Mouse (Mus musculus) hindbrain, embryonic 12.5 days (tissue): ENCODE measurements at regions not wholly inside any gene's neighbourhood (a gene's known extent, or its start where the extent isn't known, plus 50 kb on each side); places are given as distances from the start of the nearest gene placed in this dataset.
A peak's percentile ranks its signal among the peaks of the same experiment; 100 is the strongest.

ENCODE experiments used
- ATAC-seq: fragments of 200-750 bp; cut with Nextera tagmentation; 2 replicates; pipeline ENCODE4 v1.8.0; 2017; ENCODE audit warnings: moderate TSS enrichment; ENCODE audit not compliant: low FRiP score
- H3K27ac ChIP-seq: fragments of 300-500 bp; sonication (generic); 2 replicates; pipeline ENCODE4 v1.5.1; 2016; ENCODE audit warnings: mild to moderate bottlenecking
- H3K27me3 ChIP-seq: fragments of 300-500 bp; sonication (generic); 2 replicates; pipeline ENCODE4 v1.6.1; 2016; ENCODE audit warnings: mild to moderate bottlenecking
- H3K36me3 ChIP-seq: fragments of 300-500 bp; sonication (generic); 2 replicates; pipeline ENCODE4 v1.6.1; 2016; ENCODE audit warnings: mild to moderate bottlenecking
- H3K4me1 ChIP-seq: fragments of 300-500 bp; sonication (generic); 2 replicates; pipeline ENCODE4 v1.6.1; 2016
- H3K4me2 ChIP-seq: fragments of 300-500 bp; sonication (generic); replicated peaks from 2 replicates; pipeline ENCODE4 v1.6.1; 2016; ENCODE audit warnings: mild to moderate bottlenecking
- H3K4me3 ChIP-seq: fragments of 300-500 bp; sonication (generic); 2 replicates; pipeline ENCODE4 v1.5.1; 2016; ENCODE audit warnings: mild to moderate bottlenecking
- H3K9ac ChIP-seq: fragments of 300-500 bp; sonication (generic); 2 replicates; pipeline ENCODE4 v1.6.1; 2016; ENCODE audit warnings: mild to moderate bottlenecking, moderate library complexity
- H3K9me3 ChIP-seq: fragments of 300-500 bp; sonication (generic); replicated peaks from 2 replicates; pipeline ENCODE4 v1.6.1; 2016; ENCODE audit warnings: mild to moderate bottlenecking
- WGBS: fragments of 180-500 bp; shearing (Covaris S2); methylation state at CpG from one replicate; pipeline ENCODE4 v1.1.7; 2016; 5-methylcytosine and 5-hydroxymethylcytosine counted together

GRCm38 (mm10) chr3:39182646-39183045 is 295.9 kb downstream of the Fat4 start:
- Histone ChIP-seq H3K27me3 (no peaks in the 10 kb centered on the region), H3K36me3 (no peaks in the 10 kb centered on the region), H3K4me1 (no peaks in the 10 kb centered on the region), H3K9ac (no peak overlapping the region), H3K9me3 (peaks cover 20% of the 10 kb centered on the region; the same call in 1 of the 2 replicates), H3K27ac (no peak overlapping the region), H3K4me3 (no peak overlapping the region), H3K4me2 (no peak overlapping the region)
- 84% methylated on average over 3 of the region's 3 CpGs for WGBS
- no peak for ATAC-seq

DNA sequence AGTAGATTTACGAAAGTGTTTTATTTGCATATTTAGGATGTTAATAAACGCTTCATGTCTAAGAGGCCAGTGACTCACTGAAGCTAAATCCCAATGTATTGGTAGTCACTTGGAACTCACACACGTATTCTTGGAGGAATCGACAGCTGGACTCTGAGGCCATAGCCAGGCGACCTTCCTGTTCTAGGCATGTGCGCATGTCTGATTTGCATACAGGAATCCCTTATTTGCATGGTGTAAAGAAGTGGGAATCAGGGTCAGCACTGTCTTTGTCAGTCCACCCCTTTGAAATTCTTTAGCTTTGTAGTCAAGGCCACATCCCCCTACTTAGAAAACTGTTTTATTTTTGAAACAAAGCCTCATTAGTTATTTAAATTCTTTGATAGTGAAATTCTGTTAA is 308.4 kb downstream of the Fat4 start:
- Histone ChIP-seq H3K27ac (no peak overlapping the region), H3K4me1 (no peaks in the 10 kb centered on the region), H3K36me3 (no peaks in the 10 kb centered on the region), H3K9ac (no peak overlapping the region), H3K9me3 (no peaks in the 10 kb centered on the region), H3K4me2 (no peak overlapping the region), H3K27me3 (no peaks in the 10 kb centered on the region), H3K4me3 (no peak overlapping the region)
- no peak for ATAC-seq
- 77% methylated on average over 6 of the region's 6 CpGs for WGBS

- ATAC-seq = no peak
- WGBS = 58% methylated on average over 7 of the region's 7 CpGs
- no peak overlapping the region for H3K9ac ChIP-seq
Measured at GRCm38 (mm10) chr3:39202662-39203061, 315.9 kb downstream of the Fat4 start.

DNA sequence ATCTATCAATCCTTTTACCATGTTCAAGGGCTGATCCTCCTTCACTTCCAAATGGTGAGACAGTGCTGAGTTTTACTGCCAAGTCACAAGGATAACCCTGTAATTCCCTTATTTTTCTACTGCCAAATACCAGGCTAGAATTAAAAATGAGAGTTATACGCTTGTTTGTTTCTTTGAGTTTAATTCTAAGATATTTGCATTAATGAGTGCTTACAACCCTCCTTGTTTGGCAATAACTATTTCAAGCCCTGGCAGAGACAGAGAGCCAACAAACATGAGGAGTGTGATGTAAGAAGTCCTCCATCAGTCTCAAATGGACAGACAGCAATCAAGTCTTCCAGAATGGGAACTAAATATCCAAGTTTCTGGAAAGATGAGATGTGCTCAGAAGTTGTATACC is 321.9 kb downstream of the Fat4 start:
- Histone ChIP-seq H3K4me3 (no peak overlapping the region), H3K4me2 (no peak overlapping the region), H3K4me1 (peaks cover 8% of the 10 kb centered on the region), H3K27me3 (no peaks in the 10 kb centered on the region), H3K9me3 (no peaks in the 10 kb centered on the region), H3K36me3 (no peaks in the 10 kb centered on the region), H3K27ac (no peak overlapping the region), H3K9ac (no peak overlapping the region)
- 90% methylated on average over 1 of the region's 1 CpGs for WGBS
- ATAC-seq = no peak

More at GRCm38 (mm10) chr3:39202662-39203061, 315.9 kb downstream of the Fat4 start:
- Histone ChIP-seq H3K27ac (peak overlapping the region; percentile 17; the same call in 1 of the 2 replicates), H3K9me3 (no peaks in the 10 kb centered on the region), H3K27me3 (no peaks in the 10 kb centered on the region), H3K4me1 (no peaks in the 10 kb centered on the region), H3K36me3 (no peaks in the 10 kb centered on the region), H3K4me2 (no peak overlapping the region), H3K4me3 (no peak overlapping the region)

GRCm38 (mm10) chr3:39209382-39210165 is 322.8 kb downstream of the Fat4 start:
- Histone ChIP-seq H3K9ac (no peak overlapping the region), H3K4me2 (no peak overlapping the region), H3K27me3 (no peaks in the 10 kb centered on the region), H3K4me1 (peaks cover 8% of the 10 kb centered on the region), H3K4me3 (no peak overlapping the region), H3K27ac (no peak overlapping the region; the same call in 1 of the 2 replicates), H3K36me3 (no peaks in the 10 kb centered on the region), H3K9me3 (no peaks in the 10 kb centered on the region)
- WGBS = 70% methylated on average over 8 of the region's 8 CpGs
- ATAC-seq = no peak

DNA sequence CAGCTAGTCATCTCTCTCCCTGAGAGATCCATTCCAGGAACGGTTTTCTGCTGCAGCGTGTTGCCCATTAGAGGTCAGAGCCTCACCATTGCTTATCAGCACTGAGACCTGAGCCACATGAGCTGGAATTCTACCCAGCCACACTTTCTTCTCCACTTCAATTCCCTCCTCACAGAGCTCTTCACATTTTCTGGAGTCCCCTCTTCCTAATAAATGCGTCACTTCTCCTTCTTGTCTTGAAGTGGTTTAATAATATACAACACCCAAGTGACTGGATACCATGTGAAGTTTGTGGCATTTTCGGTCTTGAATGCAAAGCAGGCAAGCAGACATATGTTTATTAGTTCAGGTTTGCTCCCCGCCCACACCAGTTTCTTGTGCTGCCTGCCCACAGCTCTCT is 324.9 kb downstream of the Fat4 start:
- peaks cover 8% of the 10 kb centered on the region for H3K4me1 ChIP-seq
- no peak overlapping the region for H3K9ac ChIP-seq
- no peaks in the 10 kb centered on the region for H3K9me3 ChIP-seq
- no peak for ATAC-seq
- H3K27me3 ChIP-seq = no peaks in the 10 kb centered on the region
- no peak overlapping the region for H3K4me3 ChIP-seq
- no peaks in the 10 kb centered on the region for H3K36me3 ChIP-seq
- 68% methylated on average over 5 of the region's 5 CpGs for WGBS
- H3K27ac ChIP-seq = no peak overlapping the region
- H3K4me2 ChIP-seq = no peak overlapping the region

- Histone ChIP-seq H3K27me3 (no peaks in the 10 kb centered on the region), H3K9me3 (no peaks in the 10 kb centered on the region), H3K36me3 (no peaks in the 10 kb centered on the region), H3K4me1 (peaks cover 9% of the 10 kb centered on the region), H3K27ac (peak overlapping the region; percentile 19; the same call in 1 of the 2 replicates), H3K4me2 (peak overlapping the region; percentile 34), H3K4me3 (no peak overlapping the region), H3K9ac (peak overlapping the region; percentile 10; the same call in 1 of the 2 replicates)
- WGBS = 22% methylated on average over 10 of the region's 10 CpGs
- ATAC-seq = peak; percentile 80
Measured at GRCm38 (mm10) chr3:39220011-39220706, 333.4 kb downstream of the Fat4 start.

DNA sequence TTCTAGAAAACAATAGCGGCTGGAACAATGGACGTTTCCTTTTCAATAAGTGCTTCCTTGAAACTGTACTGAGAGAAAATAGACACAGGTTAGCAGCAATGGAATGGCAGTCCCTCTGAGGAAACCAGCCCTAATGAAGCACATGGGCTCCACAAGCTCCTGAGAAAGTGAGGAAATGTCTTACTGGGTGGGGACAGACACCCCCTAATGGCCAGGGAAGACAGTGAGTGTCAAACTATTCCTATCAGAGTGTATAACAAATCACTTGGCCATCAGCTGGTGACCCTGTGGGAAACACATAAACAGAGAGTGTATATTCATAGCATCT is 333.9 kb downstream of the Fat4 start:
- 0 out of 2 replicates have a peak overlapping the region, but pooled peaks have one; percentile 34 for H3K4me2 ChIP-seq

DNA sequence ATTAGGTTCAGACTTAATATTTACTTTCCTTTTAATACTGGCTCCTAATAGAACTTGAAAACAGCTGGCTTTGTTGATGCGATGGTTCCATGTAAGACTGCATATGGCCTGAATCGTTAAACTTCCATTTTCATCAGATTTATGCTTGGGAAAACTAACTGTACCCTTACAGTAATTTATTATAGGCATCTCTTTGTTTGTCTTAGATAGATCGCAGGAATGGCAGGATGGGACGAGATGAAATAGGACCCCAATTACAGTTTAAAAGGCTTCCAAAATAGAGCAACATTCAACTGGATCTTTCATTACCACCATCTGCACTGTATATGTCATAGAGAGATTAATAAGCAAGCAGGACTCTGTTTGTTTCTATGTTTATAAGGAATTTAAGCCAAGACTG is 335.3 kb downstream of the Fat4 start:
- H3K4me3 ChIP-seq = no peak overlapping the region
- WGBS = 85% methylated on average over 4 of the region's 4 CpGs
- peaks cover 9% of the 10 kb centered on the region for H3K4me1 ChIP-seq
- H3K27me3 ChIP-seq = no peaks in the 10 kb centered on the region
- no peak overlapping the region for H3K9ac ChIP-seq
- H3K9me3 ChIP-seq = no peaks in the 10 kb centered on the region
- H3K4me2 ChIP-seq = no peak overlapping the region
- no peaks in the 10 kb centered on the region for H3K36me3 ChIP-seq
- no peak overlapping the region for H3K27ac ChIP-seq
- ATAC-seq = no peak

More for the DNA sequence above, 333.9 kb downstream of the Fat4 start:
- WGBS = 25% methylated on average over 2 of the region's 2 CpGs
- Histone ChIP-seq H3K9ac (no peak overlapping the region), H3K9me3 (no peaks in the 10 kb centered on the region), H3K27ac (no peak overlapping the region), H3K4me1 (peaks cover 9% of the 10 kb centered on the region), H3K36me3 (no peaks in the 10 kb centered on the region), H3K4me3 (no peak overlapping the region), H3K27me3 (no peaks in the 10 kb centered on the region)
- no peak for ATAC-seq

DNA sequence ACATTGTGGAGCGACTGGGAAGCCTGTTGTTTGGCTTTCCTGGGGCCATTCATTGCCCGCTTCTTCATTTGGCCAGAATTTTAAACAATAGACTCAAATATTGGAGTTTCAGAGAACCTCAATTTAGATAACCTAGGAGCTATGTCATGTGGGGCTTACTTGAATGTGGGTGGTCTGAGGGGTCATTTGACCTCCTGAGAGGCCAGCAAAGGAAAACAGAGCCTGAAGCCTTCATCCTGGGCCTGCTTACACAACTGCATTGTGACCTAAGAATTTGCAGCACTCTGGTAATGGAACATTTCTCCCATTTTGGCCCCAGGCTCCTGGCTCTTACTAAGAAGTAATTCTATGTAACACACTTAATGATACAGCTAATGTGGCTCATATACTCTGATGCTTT is 348.2 kb downstream of the Fat4 start:
- H3K36me3 ChIP-seq = no peaks in the 10 kb centered on the region
- H3K27me3 ChIP-seq = no peaks in the 10 kb centered on the region
- no peaks in the 10 kb centered on the region for H3K9me3 ChIP-seq
- WGBS = 66% methylated on average over 2 of the region's 2 CpGs
- no peak for ATAC-seq
- no peak overlapping the region for H3K27ac ChIP-seq
- H3K4me1 ChIP-seq = 0 out of 2 replicates have a peak, but pooled peaks cover under 1% of the 10 kb centered on the region
- H3K9ac ChIP-seq = no peak overlapping the region
- H3K4me2 ChIP-seq = no peak overlapping the region
- no peak overlapping the region for H3K4me3 ChIP-seq

- H3K27me3 ChIP-seq = no peaks in the 10 kb centered on the region
- H3K9ac ChIP-seq = no peak overlapping the region
- 0 out of 2 replicates have a peak, but pooled peaks cover 4% of the 10 kb centered on the region for H3K4me1 ChIP-seq
- ATAC-seq = no peak
- H3K27ac ChIP-seq = no peak overlapping the region
- no peak overlapping the region for H3K4me3 ChIP-seq
- no peak overlapping the region for H3K4me2 ChIP-seq
- H3K9me3 ChIP-seq = no peaks in the 10 kb centered on the region
- no peaks in the 10 kb centered on the region for H3K36me3 ChIP-seq
- 95% methylated on average over 4 of the region's 4 CpGs for WGBS
Measured at GRCm38 (mm10) chr3:39248712-39249111, 362.0 kb downstream of the Fat4 start.

- ATAC-seq = no peak; the same call in 1 of the 2 replicates
Measured at GRCm38 (mm10) chr3:39249224-39249892, 362.6 kb downstream of the Fat4 start.

More at GRCm38 (mm10) chr3:39249224-39249892, 362.6 kb downstream of the Fat4 start:
- H3K4me2 ChIP-seq = no peak overlapping the region
- H3K27ac ChIP-seq = no peak overlapping the region
- H3K4me1 ChIP-seq = 0 out of 2 replicates have a peak, but pooled peaks cover 4% of the 10 kb centered on the region
- WGBS = 78% methylated on average over 4 of the region's 4 CpGs
- no peak overlapping the region for H3K9ac ChIP-seq
- H3K27me3 ChIP-seq = no peaks in the 10 kb centered on the region
- H3K36me3 ChIP-seq = no peaks in the 10 kb centered on the region
- no peaks in the 10 kb centered on the region for H3K9me3 ChIP-seq
- no peak overlapping the region for H3K4me3 ChIP-seq
